Mouse (Mus musculus): ENCODE measurements around the gene Wbp1l.

DNA sequence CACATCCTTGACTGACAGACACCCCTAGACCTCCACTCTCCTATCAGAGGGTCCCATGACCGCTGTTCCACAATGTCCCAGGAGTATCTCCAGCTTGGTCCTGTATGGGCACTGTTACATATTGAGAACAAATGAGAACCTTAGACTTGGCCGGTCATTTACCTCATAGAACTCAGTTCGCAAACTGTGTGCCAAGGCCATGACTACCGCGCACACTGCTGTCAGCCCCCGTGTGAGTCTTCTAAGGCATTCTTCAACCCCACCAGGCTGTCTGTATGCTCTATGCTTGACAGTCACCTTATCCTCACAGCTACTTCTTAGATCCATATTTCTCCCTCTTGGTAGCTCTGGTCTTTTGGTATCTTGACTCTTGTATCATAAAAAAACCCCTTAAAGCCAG is 20.6 kb downstream of the Wbp1l start:
- TF ChIP-seq CTCF (IDR thresholded peaks at IDR 0.05; ENCODE audit: borderline replicate concordance, extremely low read depth, insufficient read depth, insufficient read length) (no peak), POLR2A (IDR thresholded peaks at IDR 0.05; ENCODE audit: borderline replicate concordance, extremely low read depth, insufficient read depth, insufficient read length, poor library complexity, severe bottlenecking) (no peak)
